Mouse (Mus musculus): Measurements from ENCODE around the gene Rap1gap2. TPM values are rescaled to one million over a fixed set of nuclear protein-coding genes. Genes with fewer than 3 reads are reported as not detected.

Rap1gap2 gene
- total and polyA plus RNA-seq, 3 experiments = 55.4 to 79.8 (median 76.6) TPM

DNA sequence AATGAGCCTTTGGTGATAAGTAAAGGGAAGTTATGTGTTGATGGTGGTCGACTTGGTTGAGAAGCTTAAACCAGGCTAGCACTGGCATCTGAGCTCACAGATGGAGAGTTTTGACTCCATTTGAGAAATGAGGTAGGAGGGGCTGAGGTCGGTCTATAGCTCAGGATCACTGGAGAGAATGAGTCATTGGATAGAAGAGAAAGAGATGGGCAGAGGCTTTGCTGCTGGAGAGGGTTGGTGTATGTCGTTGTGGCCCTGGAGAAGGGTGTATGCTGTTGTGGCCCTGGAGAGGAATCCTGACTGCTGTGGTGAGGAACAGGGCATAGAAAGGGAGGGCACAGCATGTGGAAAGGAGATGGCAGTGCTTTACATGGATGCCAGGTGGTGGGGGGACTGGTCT lies 45.2 kb upstream of the Rap1gap2 start:
- dilution Hi-C loops (cut with MboI; ENCODE audit: extremely low pct_ligation_motif_present, extremely low pct_unique_long_range_greater_than_20kb, low sequenced_read_pairs) (no loop called here), in situ Hi-C loops (cut with MboI; ENCODE audit: low pct_ligation_motif_present, low pct_unique_long_range_greater_than_20kb, low sequenced_read_pairs) (no loop called here)
- Histone ChIP-seq H3K36me3 (replicated peaks in 1 of 2; ENCODE audit: control insufficient read depth in 1 of 2, insufficient read depth in 1 of 2, low read length in 1 of 2) (peaks cover 47 to 99% of the 10 kb centered on the region in 2 experiments), H3K27me3 (replicated peaks) (no peaks in the 10 kb centered on the region), H3K9ac (ENCODE audit: insufficient read depth, low read depth) (no peak overlapping the region), H3K9me3 (replicated peaks; ENCODE audit: low read length) (peaks cover 17% of the 10 kb centered on the region), H3K4me1 (ENCODE audit: control insufficient read depth in 1 of 2, insufficient read depth in 2 of 2) (peaks cover 28 to 49% of the 10 kb centered on the region in 2 experiments), H3K27ac (ENCODE audit: insufficient read depth, low read depth) (no peak overlapping the region), H3K4me3 (replicated peaks in 1 of 3; ENCODE audit: low read depth in 2 of 3, low read length in 2 of 3, poor library complexity in 1 of 3) (no peak overlapping the region), H3K4me2 (ENCODE audit: insufficient read depth, low read depth, poor library complexity, severe bottlenecking) (no peak overlapping the region), H3K79me2 (replicated peaks; ENCODE audit: control insufficient read depth, extremely low read depth, insufficient read depth, poor library complexity, severe bottlenecking) (peaks cover 57% of the 10 kb centered on the region)
- DNase-seq (ENCODE audit: extremely low read depth) = no peak
- TF ChIP-seq JUN (IDR thresholded peaks at IDR 0.05; ENCODE audit: insufficient read depth, low read depth, low read length) = peak; percentile 18; the same call in 1 of the 2 replicates
- TF ChIP-seq MAX (IDR thresholded peaks at IDR 0.05; ENCODE audit: low read length) = no peak
- TF ChIP-seq MEF2A (IDR thresholded peaks at IDR 0.05; ENCODE audit: borderline replicate concordance, low read depth, low read length) = no peak
- TF ChIP-seq BHLHE40 (IDR thresholded peaks at IDR 0.05; ENCODE audit: low read depth, low read length) = no peak
- TF ChIP-seq JUND (conservative IDR thresholded peaks at IDR 0.05; ENCODE audit: low read depth, low read length) = peak; percentile 64
- no peak for TF ChIP-seq CHD2 (IDR thresholded peaks at IDR 0.05; ENCODE audit: low read length)
- no peak for TF ChIP-seq HCFC1 (IDR thresholded peaks at IDR 0.05; ENCODE audit: low read depth, low read length)

DNA sequence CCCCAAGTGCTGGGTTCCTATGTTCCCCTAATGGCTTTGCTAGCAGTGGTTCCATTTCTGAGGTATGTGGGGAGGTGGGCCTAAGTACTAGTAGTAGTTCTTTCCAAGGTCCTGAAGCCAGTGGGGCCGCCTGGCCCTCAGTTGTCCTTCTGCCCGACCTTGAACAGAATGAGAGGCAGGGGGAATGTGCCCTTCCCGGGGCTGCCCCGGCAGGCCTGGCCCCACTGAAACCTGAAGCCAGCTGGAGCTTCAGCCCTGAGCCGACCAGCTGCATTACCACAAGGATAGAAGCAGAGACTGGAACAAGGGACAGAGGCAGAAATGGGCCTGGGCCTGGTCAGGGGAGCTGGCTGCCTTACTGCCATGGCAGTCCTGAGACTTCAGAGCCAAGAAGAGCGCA lies 42.7 kb upstream of the Rap1gap2 start:
- DNase-seq (ENCODE audit: extremely low read depth) = no peak
- peaks cover 22 to 77% of the 10 kb centered on the region in 2 experiments for H3K36me3 ChIP-seq (replicated peaks in 1 of 2; ENCODE audit: control insufficient read depth in 1 of 2, insufficient read depth in 1 of 2, low read length in 1 of 2)
- no peak overlapping the region for H3K4me3 ChIP-seq (replicated peaks in 1 of 3; ENCODE audit: low read depth in 2 of 3, low read length in 2 of 3, poor library complexity in 1 of 3)
- peaks cover 74% of the 10 kb centered on the region for H3K79me2 ChIP-seq (replicated peaks; ENCODE audit: control insufficient read depth, extremely low read depth, insufficient read depth, poor library complexity, severe bottlenecking)
- peaks cover 16% of the 10 kb centered on the region for H3K9me3 ChIP-seq (replicated peaks; ENCODE audit: low read length)
- peak overlapping the region; percentile 32 for H3K27ac ChIP-seq (ENCODE audit: insufficient read depth, low read depth)
- in situ Hi-C loops (cut with MboI; ENCODE audit: low pct_ligation_motif_present, low pct_unique_long_range_greater_than_20kb, low sequenced_read_pairs) = no loop called here
- H3K4me1 ChIP-seq (ENCODE audit: control insufficient read depth in 1 of 2, insufficient read depth in 2 of 2) = peaks cover 33 to 60% of the 10 kb centered on the region in 2 experiments
- no peak for TF ChIP-seq JUN (IDR thresholded peaks at IDR 0.05; ENCODE audit: insufficient read depth, low read depth, low read length)
- peak; percentile 60 for TF ChIP-seq ETS1 (conservative IDR thresholded peaks at IDR 0.05; ENCODE audit: low read depth, low read length)
- TF ChIP-seq TCF12 (IDR thresholded peaks at IDR 0.05; ENCODE audit: low read depth, low read length) = peak; percentile 51; the same call in 1 of the 2 replicates
- TF ChIP-seq IRF4 (IDR thresholded peaks at IDR 0.05; ENCODE audit: low read depth, low read length) = no peak
- TF ChIP-seq SIN3A (IDR thresholded peaks at IDR 0.05; ENCODE audit: low read length) = no peak
- no peak for TF ChIP-seq MEF2A (IDR thresholded peaks at IDR 0.05; ENCODE audit: borderline replicate concordance, low read depth, low read length)
- dilution Hi-C loops (cut with MboI; ENCODE audit: extremely low pct_ligation_motif_present, extremely low pct_unique_long_range_greater_than_20kb, low sequenced_read_pairs) = no loop called here
- H3K27me3 ChIP-seq (replicated peaks) = no peaks in the 10 kb centered on the region
- 0 out of 2 replicates have a peak overlapping the region, but pooled peaks have one; percentile 31 for H3K9ac ChIP-seq (ENCODE audit: insufficient read depth, low read depth)
- peak overlapping the region; percentile 73 for H3K4me2 ChIP-seq (ENCODE audit: insufficient read depth, low read depth, poor library complexity, severe bottlenecking)

DNA sequence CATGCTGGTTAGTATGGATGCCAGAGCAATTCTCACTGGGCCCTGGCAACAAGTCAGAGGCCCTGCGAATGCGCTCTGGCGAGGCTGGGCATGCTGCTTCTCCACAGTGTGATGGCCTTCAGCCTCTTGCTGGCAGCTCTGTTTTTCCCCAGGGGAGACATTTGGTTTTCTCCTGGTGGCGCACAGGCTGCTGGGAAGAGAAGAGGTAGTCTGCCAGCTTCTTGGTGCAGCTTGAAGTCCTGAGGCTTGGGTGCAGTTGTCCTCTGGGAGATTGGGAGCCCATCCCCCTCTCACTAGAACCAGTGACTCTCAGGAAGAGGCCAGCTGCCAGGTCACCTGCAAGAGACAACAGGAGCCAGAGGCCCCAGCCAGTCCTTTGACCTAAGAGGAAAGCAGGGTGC lies 42.1 kb upstream of the Rap1gap2 start:
- Histone ChIP-seq H3K4me3 (replicated peaks in 1 of 3; ENCODE audit: low read depth in 2 of 3, low read length in 2 of 3, poor library complexity in 1 of 3) (peak overlapping the region in 1 of 3 experiments; percentile 18), H3K9me3 (replicated peaks; ENCODE audit: low read length) (peaks cover 12% of the 10 kb centered on the region), H3K27ac (ENCODE audit: insufficient read depth, low read depth) (peak overlapping the region; percentile 32), H3K36me3 (replicated peaks in 1 of 2; ENCODE audit: control insufficient read depth in 1 of 2, insufficient read depth in 1 of 2, low read length in 1 of 2) (peaks cover 16 to 71% of the 10 kb centered on the region in 2 experiments), H3K79me2 (replicated peaks; ENCODE audit: control insufficient read depth, extremely low read depth, insufficient read depth, poor library complexity, severe bottlenecking) (peaks cover 74% of the 10 kb centered on the region), H3K4me1 (ENCODE audit: control insufficient read depth in 1 of 2, insufficient read depth in 2 of 2) (peaks cover 38 to 66% of the 10 kb centered on the region in 2 experiments), H3K4me2 (ENCODE audit: insufficient read depth, low read depth, poor library complexity, severe bottlenecking) (peak overlapping the region; percentile 73), H3K27me3 (replicated peaks) (no peaks in the 10 kb centered on the region), H3K9ac (ENCODE audit: insufficient read depth, low read depth) (0 out of 2 replicates have a peak overlapping the region, but pooled peaks have one; percentile 31)
- TF ChIP-seq CHD2 (IDR thresholded peaks at IDR 0.05; ENCODE audit: low read length) = 0 out of 2 replicates have a peak, but pooled peaks have one; percentile 37
- TF ChIP-seq ELF1 (IDR thresholded peaks at IDR 0.05; ENCODE audit: low read depth, low read length) = 0 out of 2 replicates have a peak, but pooled peaks have one; percentile 11
- TF ChIP-seq BHLHE40 (IDR thresholded peaks at IDR 0.05; ENCODE audit: low read depth, low read length) = peak; percentile 66
- TF ChIP-seq GABPA (IDR thresholded peaks at IDR 0.05; ENCODE audit: insufficient replicate concordance, low read depth, low read length) = no peak
- TF ChIP-seq TCF12 (IDR thresholded peaks at IDR 0.05; ENCODE audit: low read depth, low read length) = no peak
- dilution Hi-C loops (cut with MboI; ENCODE audit: extremely low pct_ligation_motif_present, extremely low pct_unique_long_range_greater_than_20kb, low sequenced_read_pairs) (no loop called here), in situ Hi-C loops (cut with MboI; ENCODE audit: low pct_ligation_motif_present, low pct_unique_long_range_greater_than_20kb, low sequenced_read_pairs) (no loop called here)
- peak; percentile 50 for DNase-seq (ENCODE audit: extremely low read depth)
